Mouse (Mus musculus): ENCODE measurements around the gene Flot2. TPM values are rescaled to one million over a fixed set of nuclear protein-coding genes. Genes with fewer than 3 reads are reported as not detected.
A peak's percentile ranks its signal among the peaks of the same experiment; 100 is the strongest.

The Flot2 gene
- polyA plus RNA-seq, 1 experiment from 2014 or later = 60.6 TPM

- ATAC-seq (ENCODE audit: insufficient number of reproducible peaks, insufficient read depth, low FRiP score, low read depth) = no peak
- WGBS = 44% methylated on average over 1 of the region's 1 CpGs
- Histone ChIP-seq H3K27ac (ENCODE audit: low read length) (no peak overlapping the region), H3K36me3 (ENCODE audit: control insufficient read depth, insufficient read depth, low read length) (no peaks in the 10 kb centered on the region), H3K4me2 (replicated peaks; ENCODE audit: low read depth, low read length) (no peak overlapping the region), H3K9ac (replicated peaks; ENCODE audit: low read depth, low read length) (no peak overlapping the region), H3K27me3 (ENCODE audit: control insufficient read depth, insufficient read depth, low read length) (no peaks in the 10 kb centered on the region), H3K4me1 (ENCODE audit: control insufficient read depth, insufficient read depth, low read length) (peaks cover 6% of the 10 kb centered on the region), H3K9me3 (ENCODE audit: control insufficient read depth, low read depth, low read length) (no peaks in the 10 kb centered on the region), H3K4me3 (ENCODE audit: low read depth, low read length) (no peak overlapping the region)
These were observed 45.9 kb downstream of the Flot2 start for GRCm38 (mm10) chr11:78083595-78083994.

GRCm38 (mm10) chr11:78086925-78087479, 49.3 kb downstream of the Flot2 start:
- no peaks in the 10 kb centered on the region for H3K9me3 ChIP-seq (ENCODE audit: control insufficient read depth, low read depth, low read length)
- no peaks in the 10 kb centered on the region for H3K4me1 ChIP-seq (ENCODE audit: control insufficient read depth, insufficient read depth, low read length)
- no peaks in the 10 kb centered on the region for H3K27me3 ChIP-seq (ENCODE audit: control insufficient read depth, insufficient read depth, low read length)
- H3K4me3 ChIP-seq (ENCODE audit: low read depth, low read length) = no peak overlapping the region
- no peak overlapping the region for H3K4me2 ChIP-seq (replicated peaks; ENCODE audit: low read depth, low read length)
- WGBS = 73% methylated on average over 4 of the region's 4 CpGs
- no peak overlapping the region for H3K9ac ChIP-seq (replicated peaks; ENCODE audit: low read depth, low read length)
- ATAC-seq (ENCODE audit: insufficient number of reproducible peaks, insufficient read depth, low FRiP score, low read depth) = no peak
- H3K36me3 ChIP-seq (ENCODE audit: control insufficient read depth, insufficient read depth, low read length) = no peaks in the 10 kb centered on the region
- no peak overlapping the region for H3K27ac ChIP-seq (ENCODE audit: low read length)

GRCm38 (mm10) chr11:78087756-78088281, 50.1 kb downstream of the Flot2 start:
- H3K9me3 ChIP-seq (ENCODE audit: control insufficient read depth, low read depth, low read length) = no peaks in the 10 kb centered on the region
- ATAC-seq (ENCODE audit: insufficient number of reproducible peaks, insufficient read depth, low FRiP score, low read depth) = no peak
- no peaks in the 10 kb centered on the region for H3K27me3 ChIP-seq (ENCODE audit: control insufficient read depth, insufficient read depth, low read length)
- no peak overlapping the region for H3K4me3 ChIP-seq (ENCODE audit: low read depth, low read length)
- WGBS = 77% methylated on average over 5 of the region's 5 CpGs
- no peaks in the 10 kb centered on the region for H3K4me1 ChIP-seq (ENCODE audit: control insufficient read depth, insufficient read depth, low read length)
- no peaks in the 10 kb centered on the region for H3K36me3 ChIP-seq (ENCODE audit: control insufficient read depth, insufficient read depth, low read length)
- H3K9ac ChIP-seq (replicated peaks; ENCODE audit: low read depth, low read length) = no peak overlapping the region
- H3K4me2 ChIP-seq (replicated peaks; ENCODE audit: low read depth, low read length) = no peak overlapping the region
- H3K27ac ChIP-seq (ENCODE audit: low read length) = no peak overlapping the region

- 52% methylated on average over 11 of the region's 11 CpGs for WGBS
- peak overlapping the region; percentile 81 for H3K4me3 ChIP-seq (ENCODE audit: low read depth, low read length)
- no peaks in the 10 kb centered on the region for H3K27me3 ChIP-seq (ENCODE audit: control insufficient read depth, insufficient read depth, low read length)
- no peaks in the 10 kb centered on the region for H3K36me3 ChIP-seq (ENCODE audit: control insufficient read depth, insufficient read depth, low read length)
- H3K4me2 ChIP-seq (replicated peaks; ENCODE audit: low read depth, low read length) = peak overlapping the region; percentile 65
- peak overlapping the region; percentile 77; the same call in 1 of the 2 replicates for H3K9ac ChIP-seq (replicated peaks; ENCODE audit: low read depth, low read length)
- H3K4me1 ChIP-seq (ENCODE audit: control insufficient read depth, insufficient read depth, low read length) = peaks cover 17% of the 10 kb centered on the region
- H3K9me3 ChIP-seq (ENCODE audit: control insufficient read depth, low read depth, low read length) = no peaks in the 10 kb centered on the region
- ATAC-seq (ENCODE audit: insufficient number of reproducible peaks, insufficient read depth, low FRiP score, low read depth) = no peak
- H3K27ac ChIP-seq (ENCODE audit: low read length) = peak overlapping the region; percentile 45; the same call in 1 of the 2 replicates
These were observed 56.4 kb downstream of the Flot2 start for GRCm38 (mm10) chr11:78094137-78094503.

GRCm38 (mm10) chr11:78094504-78095143, 56.9 kb downstream of the Flot2 start, which contains the start of gene Fam222b:
Gene Fam222b, plus strand, starts transcription at chr11:78094660.
- H3K4me1 ChIP-seq (ENCODE audit: control insufficient read depth, insufficient read depth, low read length) = peaks cover 17% of the 10 kb centered on the region
- ATAC-seq (ENCODE audit: insufficient number of reproducible peaks, insufficient read depth, low FRiP score, low read depth) = peak; percentile 96
- H3K27ac ChIP-seq (ENCODE audit: low read length) = peak within 1 kb of the TSS; percentile 63; the same call in 1 of the 2 replicates
- H3K9me3 ChIP-seq (ENCODE audit: control insufficient read depth, low read depth, low read length) = no peaks in the 10 kb centered on the region
- peak within 1 kb of the TSS; percentile 81 for H3K4me3 ChIP-seq (ENCODE audit: low read depth, low read length)
- peak within 1 kb of the TSS; percentile 77 for H3K9ac ChIP-seq (replicated peaks; ENCODE audit: low read depth, low read length)
- H3K4me2 ChIP-seq (replicated peaks; ENCODE audit: low read depth, low read length) = peak within 1 kb of the TSS; percentile 65
- no peaks in the 10 kb centered on the region; the same call in 1 of the 2 replicates for H3K36me3 ChIP-seq (ENCODE audit: control insufficient read depth, insufficient read depth, low read length)
- H3K27me3 ChIP-seq (ENCODE audit: control insufficient read depth, insufficient read depth, low read length) = no peaks in the 10 kb centered on the region
- under 1% methylated on average over 38 of the region's 38 CpGs for WGBS

- Histone ChIP-seq H3K4me2 (replicated peaks; ENCODE audit: low read depth, low read length) (peak overlapping the region; percentile 65), H3K36me3 (ENCODE audit: control insufficient read depth, insufficient read depth, low read length) (no peaks in the 10 kb centered on the region; the same call in 1 of the 2 replicates), H3K27ac (ENCODE audit: low read length) (peak overlapping the region; percentile 63; the same call in 1 of the 2 replicates), H3K9me3 (ENCODE audit: control insufficient read depth, low read depth, low read length) (no peaks in the 10 kb centered on the region), H3K4me1 (ENCODE audit: control insufficient read depth, insufficient read depth, low read length) (peaks cover 17% of the 10 kb centered on the region), H3K9ac (replicated peaks; ENCODE audit: low read depth, low read length) (peak overlapping the region; percentile 77), H3K4me3 (ENCODE audit: low read depth, low read length) (peak overlapping the region; percentile 81), H3K27me3 (ENCODE audit: control insufficient read depth, insufficient read depth, low read length) (no peaks in the 10 kb centered on the region)
- ATAC-seq (ENCODE audit: insufficient number of reproducible peaks, insufficient read depth, low FRiP score, low read depth) = 0 out of 2 replicates have a peak, but pooled peaks have one; percentile 18
- WGBS = 21% methylated on average over 5 of the region's 5 CpGs
These were observed 57.4 kb downstream of the Flot2 start for GRCm38 (mm10) chr11:78095144-78095516.

- Histone ChIP-seq H3K27me3 (ENCODE audit: control insufficient read depth, insufficient read depth, low read length) (no peaks in the 10 kb centered on the region), H3K4me2 (replicated peaks; ENCODE audit: low read depth, low read length) (no peak overlapping the region; the same call in 1 of the 2 replicates), H3K36me3 (ENCODE audit: control insufficient read depth, insufficient read depth, low read length) (peaks cover 2% of the 10 kb centered on the region; the same call in 1 of the 2 replicates), H3K27ac (ENCODE audit: low read length) (no peak overlapping the region), H3K4me1 (ENCODE audit: control insufficient read depth, insufficient read depth, low read length) (peaks cover 17% of the 10 kb centered on the region), H3K9me3 (ENCODE audit: control insufficient read depth, low read depth, low read length) (no peaks in the 10 kb centered on the region), H3K9ac (replicated peaks; ENCODE audit: low read depth, low read length) (peak overlapping the region; percentile 18; the same call in 1 of the 2 replicates), H3K4me3 (ENCODE audit: low read depth, low read length) (0 out of 2 replicates have a peak overlapping the region, but pooled peaks have one; percentile 3)
- 58% methylated on average over 3 of the region's 3 CpGs for WGBS
- ATAC-seq (ENCODE audit: insufficient number of reproducible peaks, insufficient read depth, low FRiP score, low read depth) = no peak
These were observed 59.3 kb downstream of the Flot2 start for GRCm38 (mm10) chr11:78097077-78097476.

- Histone ChIP-seq H3K27me3 (ENCODE audit: control insufficient read depth, insufficient read depth, low read length) (no peaks in the 10 kb centered on the region), H3K36me3 (ENCODE audit: control insufficient read depth, insufficient read depth, low read length) (peaks cover 2% of the 10 kb centered on the region; the same call in 1 of the 2 replicates), H3K4me2 (replicated peaks; ENCODE audit: low read depth, low read length) (no peak overlapping the region), H3K4me1 (ENCODE audit: control insufficient read depth, insufficient read depth, low read length) (peaks cover 11% of the 10 kb centered on the region), H3K4me3 (ENCODE audit: low read depth, low read length) (no peak overlapping the region), H3K9me3 (ENCODE audit: control insufficient read depth, low read depth, low read length) (no peaks in the 10 kb centered on the region), H3K9ac (replicated peaks; ENCODE audit: low read depth, low read length) (no peak overlapping the region), H3K27ac (ENCODE audit: low read length) (no peak overlapping the region)
- WGBS = 85% methylated on average over 11 of the region's 11 CpGs
- no peak for ATAC-seq (ENCODE audit: insufficient number of reproducible peaks, insufficient read depth, low FRiP score, low read depth)
These were observed 63.0 kb downstream of the Flot2 start for GRCm38 (mm10) chr11:78100746-78101145.
